Mouse (Mus musculus): Measurements from ENCODE around the gene Tmem236. TPM values are rescaled to one million over a fixed set of nuclear protein-coding genes. Genes with fewer than 3 reads are reported as not detected.
A peak's percentile ranks its signal among the peaks of the same experiment; 100 is the strongest.

Gene Tmem236
- polyA plus RNA-seq, 1 experiment from 2014 or later: 0.09 TPM

GRCm38 (mm10) chr2:14228495-14228894 lies 54.2 kb downstream of the Tmem236 start:
- 68% methylated on average over 6 of the region's 6 CpGs for WGBS

GRCm38 (mm10) chr2:14229149-14229548 lies 54.8 kb downstream of the Tmem236 start, which contains the start of gene Mrc1:
TSS of gene Mrc1 (plus strand) at chr2:14229392.
- Histone ChIP-seq H3K4me3 (no peak within 1 kb of the TSS), H3K4me2 (no peak within 1 kb of the TSS), H3K9me3 (replicated peaks) (peaks cover 3% of the 10 kb centered on the region; the same call in 1 of the 2 replicates), H3K36me3 (no peaks in the 10 kb centered on the region), H3K9ac (no peak within 1 kb of the TSS), H3K27ac (ENCODE audit: poor library complexity, severe bottlenecking) (no peak within 1 kb of the TSS), H3K4me1 (replicated peaks) (peaks cover 14% of the 10 kb centered on the region), H3K27me3 (replicated peaks) (no peaks in the 10 kb centered on the region)
- WGBS: 45% methylated on average over 3 of the region's 3 CpGs
- 0 out of 2 replicates have a peak, but pooled peaks have one; percentile 11 for ATAC-seq (ENCODE audit: insufficient number of reproducible peaks, low FRiP score)

More at GRCm38 (mm10) chr2:14228495-14228894, 54.2 kb downstream of the Tmem236 start:
- Histone ChIP-seq H3K9ac (no peak overlapping the region), H3K9me3 (replicated peaks) (peaks cover 3% of the 10 kb centered on the region; the same call in 1 of the 2 replicates), H3K27me3 (replicated peaks) (no peaks in the 10 kb centered on the region), H3K4me3 (no peak overlapping the region), H3K27ac (ENCODE audit: poor library complexity, severe bottlenecking) (no peak overlapping the region), H3K4me2 (no peak overlapping the region), H3K4me1 (replicated peaks) (peaks cover 14% of the 10 kb centered on the region), H3K36me3 (no peaks in the 10 kb centered on the region)
- no peak for ATAC-seq (ENCODE audit: insufficient number of reproducible peaks, low FRiP score)

- peaks cover 14% of the 10 kb centered on the region for H3K4me1 ChIP-seq (replicated peaks)
- no peak overlapping the region for H3K4me2 ChIP-seq
- no peak overlapping the region for H3K27ac ChIP-seq (ENCODE audit: poor library complexity, severe bottlenecking)
- no peaks in the 10 kb centered on the region for H3K9me3 ChIP-seq (replicated peaks)
- no peaks in the 10 kb centered on the region for H3K27me3 ChIP-seq (replicated peaks)
- no peak overlapping the region for H3K4me3 ChIP-seq
- no peak for ATAC-seq (ENCODE audit: insufficient number of reproducible peaks, low FRiP score)
- WGBS: 64% methylated on average over 14 of the region's 14 CpGs
- H3K9ac ChIP-seq: no peak overlapping the region
- H3K36me3 ChIP-seq: no peaks in the 10 kb centered on the region
Measured at GRCm38 (mm10) chr2:14229979-14230378, 55.7 kb downstream of the Tmem236 start.

- Histone ChIP-seq H3K27ac (ENCODE audit: poor library complexity, severe bottlenecking) (no peak overlapping the region), H3K27me3 (replicated peaks) (no peaks in the 10 kb centered on the region), H3K9ac (no peak overlapping the region), H3K4me2 (no peak overlapping the region), H3K4me1 (replicated peaks) (peaks cover 14% of the 10 kb centered on the region), H3K36me3 (no peaks in the 10 kb centered on the region), H3K4me3 (no peak overlapping the region), H3K9me3 (replicated peaks) (no peaks in the 10 kb centered on the region)
- no peak for ATAC-seq (ENCODE audit: insufficient number of reproducible peaks, low FRiP score)
- WGBS: 68% methylated on average over 1 of the region's 1 CpGs
Measured at GRCm38 (mm10) chr2:14232897-14233296, 58.6 kb downstream of the Tmem236 start.

GRCm38 (mm10) chr2:14233983-14234382 lies 59.7 kb downstream of the Tmem236 start:
- H3K9ac ChIP-seq: no peak overlapping the region
- no peaks in the 10 kb centered on the region for H3K9me3 ChIP-seq (replicated peaks)
- no peak overlapping the region for H3K27ac ChIP-seq (ENCODE audit: poor library complexity, severe bottlenecking)
- H3K4me1 ChIP-seq (replicated peaks): peaks cover 14% of the 10 kb centered on the region
- ATAC-seq (ENCODE audit: insufficient number of reproducible peaks, low FRiP score): no peak
- 56% methylated on average over 2 of the region's 2 CpGs for WGBS
- H3K4me3 ChIP-seq: no peak overlapping the region
- no peak overlapping the region for H3K4me2 ChIP-seq
- no peaks in the 10 kb centered on the region for H3K36me3 ChIP-seq
- no peaks in the 10 kb centered on the region for H3K27me3 ChIP-seq (replicated peaks)

GRCm38 (mm10) chr2:14235319-14235718 lies 61.0 kb downstream of the Tmem236 start:
- Histone ChIP-seq H3K4me1 (replicated peaks) (peaks cover 15% of the 10 kb centered on the region), H3K9ac (no peak overlapping the region), H3K9me3 (replicated peaks) (no peaks in the 10 kb centered on the region), H3K36me3 (no peaks in the 10 kb centered on the region), H3K4me3 (no peak overlapping the region), H3K4me2 (no peak overlapping the region), H3K27me3 (replicated peaks) (no peaks in the 10 kb centered on the region), H3K27ac (ENCODE audit: poor library complexity, severe bottlenecking) (no peak overlapping the region)
- 45% methylated on average over 5 of the region's 5 CpGs for WGBS
- 0 out of 2 replicates have a peak, but pooled peaks have one; percentile 48 for ATAC-seq (ENCODE audit: insufficient number of reproducible peaks, low FRiP score)

- 82% methylated on average over 4 of the region's 4 CpGs for WGBS
- Histone ChIP-seq H3K9me3 (replicated peaks) (no peaks in the 10 kb centered on the region), H3K4me2 (no peak overlapping the region), H3K27ac (ENCODE audit: poor library complexity, severe bottlenecking) (no peak overlapping the region), H3K27me3 (replicated peaks) (no peaks in the 10 kb centered on the region), H3K36me3 (no peaks in the 10 kb centered on the region), H3K4me3 (no peak overlapping the region), H3K9ac (no peak overlapping the region), H3K4me1 (replicated peaks) (peaks cover 8% of the 10 kb centered on the region)
- ATAC-seq (ENCODE audit: insufficient number of reproducible peaks, low FRiP score): no peak
Measured at GRCm38 (mm10) chr2:14236920-14237319, 62.6 kb downstream of the Tmem236 start.

GRCm38 (mm10) chr2:14237723-14238122 lies 63.4 kb downstream of the Tmem236 start:
- no peak overlapping the region for H3K4me2 ChIP-seq
- no peak for ATAC-seq (ENCODE audit: insufficient number of reproducible peaks, low FRiP score)
- peaks cover 8% of the 10 kb centered on the region for H3K4me1 ChIP-seq (replicated peaks)
- H3K27ac ChIP-seq (ENCODE audit: poor library complexity, severe bottlenecking): no peak overlapping the region
- H3K36me3 ChIP-seq: no peaks in the 10 kb centered on the region
- H3K9ac ChIP-seq: no peak overlapping the region
- H3K9me3 ChIP-seq (replicated peaks): no peaks in the 10 kb centered on the region
- no peaks in the 10 kb centered on the region for H3K27me3 ChIP-seq (replicated peaks)
- WGBS: 66% methylated on average over 4 of the region's 4 CpGs
- H3K4me3 ChIP-seq: no peak overlapping the region

- no peak overlapping the region for H3K4me2 ChIP-seq
- no peaks in the 10 kb centered on the region for H3K36me3 ChIP-seq
- no peaks in the 10 kb centered on the region for H3K9me3 ChIP-seq (replicated peaks)
- H3K4me1 ChIP-seq (replicated peaks): peaks cover 8% of the 10 kb centered on the region
- WGBS: 34% methylated on average over 5 of the region's 5 CpGs
- no peak overlapping the region for H3K27ac ChIP-seq (ENCODE audit: poor library complexity, severe bottlenecking)
- ATAC-seq (ENCODE audit: insufficient number of reproducible peaks, low FRiP score): no peak
- no peak overlapping the region for H3K9ac ChIP-seq
- H3K27me3 ChIP-seq (replicated peaks): no peaks in the 10 kb centered on the region
- H3K4me3 ChIP-seq: no peak overlapping the region
Measured at GRCm38 (mm10) chr2:14239151-14239550, 64.8 kb downstream of the Tmem236 start.

GRCm38 (mm10) chr2:14244157-14244556 lies 69.8 kb downstream of the Tmem236 start:
- 92% methylated on average over 5 of the region's 5 CpGs for WGBS

GRCm38 (mm10) chr2:14244668-14245067 lies 70.3 kb downstream of the Tmem236 start:
- no peak for ATAC-seq (ENCODE audit: insufficient number of reproducible peaks, low FRiP score)
- Histone ChIP-seq H3K4me3 (no peak overlapping the region), H3K9me3 (replicated peaks) (no peaks in the 10 kb centered on the region), H3K36me3 (no peaks in the 10 kb centered on the region), H3K27ac (ENCODE audit: poor library complexity, severe bottlenecking) (no peak overlapping the region), H3K4me1 (replicated peaks) (peaks cover under 1% of the 10 kb centered on the region; the same call in 1 of the 2 replicates), H3K4me2 (no peak overlapping the region), H3K27me3 (replicated peaks) (no peaks in the 10 kb centered on the region), H3K9ac (no peak overlapping the region)
- WGBS: 75% methylated on average over 2 of the region's 2 CpGs

More at GRCm38 (mm10) chr2:14244157-14244556, 69.8 kb downstream of the Tmem236 start:
- peaks cover 6% of the 10 kb centered on the region for H3K4me1 ChIP-seq (replicated peaks)
- H3K4me3 ChIP-seq: no peak overlapping the region
- H3K4me2 ChIP-seq: no peak overlapping the region
- H3K27ac ChIP-seq (ENCODE audit: poor library complexity, severe bottlenecking): no peak overlapping the region
- no peak overlapping the region for H3K9ac ChIP-seq
- no peaks in the 10 kb centered on the region for H3K9me3 ChIP-seq (replicated peaks)
- ATAC-seq (ENCODE audit: insufficient number of reproducible peaks, low FRiP score): no peak
- H3K36me3 ChIP-seq: no peaks in the 10 kb centered on the region
- H3K27me3 ChIP-seq (replicated peaks): no peaks in the 10 kb centered on the region

Data from heart, embryonic 12.5 days (tissue).